Mouse (Mus musculus): ENCODE data around the gene Cenpb. TPM values are rescaled to one million over a fixed set of nuclear protein-coding genes. Genes with fewer than 3 reads are reported as not detected.
"Not testable (repeated sequence)": the region's sequence is repeated elsewhere in the genome, so short reads cannot be mapped to it uniquely, and the experiment has no call there.

Gene Cenpb
- total RNA-seq (2021): 10 to 100 TPM; 51.3 to 63.4 TPM
- long read RNA-seq, experiment 1, full-length matches to known transcripts: 121 of 122 reads
- long read RNA-seq, experiment 1, partial matches to known transcripts: 0 of 122 reads
- long read RNA-seq, experiment 1, other reads (novel, unspliced or antisense): 1 of 122 reads
- long read RNA-seq, experiment 2, full-length matches to known transcripts: 423 of 423 reads
- long read RNA-seq, experiment 2, partial matches to known transcripts: 0 of 423 reads
- long read RNA-seq, experiment 2, other reads (novel, unspliced or antisense): 0 of 423 reads

GRCm38 (mm10) chr2:131179990-131180587, at the start of gene Cenpb:
Cenpb (minus strand) TSS chr2:131180067.
- peak; percentile 85 to 92 for DNase-seq (ENCODE audit: low spot score in 2 of 2)

- DNase-seq (ENCODE audit: low spot score in 2 of 2): no peak
Measured at GRCm38 (mm10) chr2:131227243-131227642, 47.4 kb upstream of the Cenpb start.

- not testable (repeated sequence) for DNase-seq (ENCODE audit: low spot score in 2 of 2)
Measured at GRCm38 (mm10) chr2:131226669-131227068, 46.8 kb upstream of the Cenpb start.

DNA sequence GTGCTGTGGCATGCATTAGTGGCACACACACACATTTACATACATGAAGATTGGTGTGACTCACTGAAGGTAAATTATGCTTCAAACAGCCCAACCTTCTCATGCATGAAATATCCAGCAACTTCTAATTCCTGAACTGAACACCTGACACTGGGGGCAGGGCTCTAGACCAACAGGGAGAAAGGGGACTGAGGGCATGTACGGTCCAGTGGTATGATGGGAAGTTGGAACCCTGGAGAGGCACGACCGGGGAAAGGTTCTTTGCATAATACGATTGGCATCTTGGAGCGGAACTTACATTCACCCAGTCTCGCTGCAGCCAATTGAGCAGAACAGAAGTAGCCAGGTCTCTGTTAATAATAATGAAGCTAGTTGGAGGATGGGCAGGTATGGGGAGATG, 45.3 kb upstream of the Cenpb start:
- no peak for DNase-seq (ENCODE audit: low spot score in 2 of 2)

GRCm38 (mm10) chr2:131223569-131223968, 43.7 kb upstream of the Cenpb start:
- DNase-seq (ENCODE audit: low spot score in 2 of 2): no peak

DNA sequence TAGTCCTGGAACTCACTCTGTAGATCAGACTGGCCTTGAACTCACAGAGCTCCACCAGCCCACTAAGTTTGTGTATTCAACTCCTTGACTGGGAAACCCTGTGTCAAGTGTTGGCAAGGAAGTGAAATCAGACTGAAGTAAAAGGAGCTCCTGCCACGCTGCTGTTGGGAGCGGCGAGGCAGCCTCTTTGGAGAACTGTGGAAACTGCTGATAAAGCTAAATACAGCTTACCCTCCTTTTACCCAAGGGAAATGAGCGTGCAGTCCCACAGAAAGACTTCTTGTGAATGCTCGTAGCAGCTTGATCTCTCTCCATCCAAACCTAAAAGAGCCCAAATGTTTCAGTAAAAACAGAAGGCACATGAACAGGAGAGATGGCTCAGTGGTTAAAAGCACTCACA, 42.7 kb upstream of the Cenpb start:
- no peak for DNase-seq (ENCODE audit: low spot score in 2 of 2)

DNA sequence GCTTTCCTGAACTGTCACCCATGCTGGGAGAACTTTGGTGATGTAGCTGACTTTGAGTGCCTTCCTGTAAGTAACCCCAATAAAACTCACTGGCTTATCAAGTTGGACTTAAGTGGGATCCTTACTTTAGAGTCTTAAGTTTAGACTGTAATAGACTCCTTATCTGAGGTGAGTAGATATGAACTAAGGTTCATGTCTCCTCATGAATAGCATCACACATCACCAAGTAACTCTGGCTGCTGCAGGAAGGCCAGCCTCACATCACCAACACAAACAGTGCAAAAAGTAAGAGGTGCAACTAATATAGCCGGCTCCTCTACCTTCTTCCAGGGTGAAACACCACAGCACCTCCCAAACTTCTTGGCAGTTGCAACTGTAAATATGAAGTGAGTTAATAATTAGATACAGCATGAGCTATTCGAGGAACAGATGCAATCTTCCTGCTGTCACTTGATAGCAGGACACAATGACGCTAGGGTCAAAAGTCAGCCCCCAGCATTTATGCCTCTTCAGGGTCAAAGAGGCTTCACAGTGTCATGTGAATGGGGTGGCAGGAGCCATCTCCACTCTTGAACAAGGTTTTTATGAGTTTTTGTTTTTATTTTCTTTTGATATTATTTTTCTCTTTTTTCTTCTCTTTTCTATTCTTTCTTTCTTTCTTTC, 42.1 kb upstream of the Cenpb start:
- DNase-seq (ENCODE audit: low spot score in 2 of 2): no peak

GRCm38 (mm10) chr2:131220030-131220429, 40.2 kb upstream of the Cenpb start:
- no peak for DNase-seq (ENCODE audit: low spot score in 2 of 2)

DNA sequence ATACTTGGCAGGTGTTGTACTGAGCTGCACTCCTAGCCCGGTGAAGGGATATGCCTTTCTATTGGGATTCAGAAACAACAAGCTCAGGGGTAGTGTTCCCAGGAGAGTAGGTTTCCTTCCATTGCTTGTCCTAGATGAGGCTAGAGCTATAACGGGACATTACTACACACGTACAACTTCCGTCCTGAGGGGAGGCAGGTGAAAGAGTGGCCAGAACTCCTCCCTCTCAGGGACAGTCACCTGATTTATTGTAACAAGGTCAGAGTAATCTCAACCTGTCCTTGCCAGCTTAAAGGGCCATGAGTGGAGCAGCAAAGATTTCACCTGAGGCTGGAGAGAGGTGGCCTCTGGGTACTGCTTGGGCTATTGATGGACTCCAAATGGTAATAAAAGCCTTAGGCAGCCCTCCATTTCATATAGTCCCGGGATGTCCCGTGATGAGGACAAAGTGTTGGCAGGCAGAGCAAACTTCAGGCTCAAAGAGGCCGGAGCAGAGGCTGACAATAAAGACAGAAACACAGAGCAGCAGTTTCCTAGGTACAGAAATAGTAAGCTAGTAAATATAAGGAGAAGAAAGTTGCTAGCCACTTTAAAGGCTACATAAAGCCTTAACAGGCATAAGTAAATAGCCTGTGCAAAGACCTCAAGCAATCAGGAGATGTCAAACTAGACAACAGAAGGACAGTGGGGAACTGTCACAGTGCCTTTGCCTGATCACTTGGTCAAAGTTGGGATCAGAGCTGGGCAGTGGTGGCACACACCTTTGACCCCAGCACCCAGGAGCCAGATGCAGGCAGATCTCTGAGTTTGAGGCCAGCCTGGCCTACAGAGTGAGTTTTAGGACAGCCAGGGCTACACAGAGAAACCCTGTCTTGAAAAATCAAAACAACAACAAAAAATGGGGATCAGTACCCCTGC, 36.3 kb upstream of the Cenpb start:
- DNase-seq (ENCODE audit: low spot score in 2 of 2): no peak

DNA sequence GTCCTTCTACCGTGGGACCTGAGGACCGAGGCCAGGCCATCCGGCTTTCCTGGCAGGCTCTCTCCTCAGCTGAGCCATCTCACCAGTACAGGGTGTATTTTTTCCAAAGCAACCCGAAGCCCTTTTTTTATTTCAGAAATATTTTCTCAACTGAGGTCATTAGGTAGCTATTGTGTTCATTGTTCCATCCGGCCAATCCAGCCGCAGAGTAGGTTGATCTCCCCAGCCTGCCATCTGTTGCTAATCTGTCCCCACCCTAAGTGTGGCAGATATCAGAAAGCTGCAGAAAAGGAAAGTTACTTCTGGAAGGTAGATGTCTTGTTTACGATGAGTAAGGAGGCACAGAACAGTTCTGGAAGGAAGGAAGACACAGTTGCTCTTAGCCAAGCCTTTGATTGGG, 33.9 kb upstream of the Cenpb start:
- DNase-seq (ENCODE audit: low spot score in 2 of 2): no peak

DNA sequence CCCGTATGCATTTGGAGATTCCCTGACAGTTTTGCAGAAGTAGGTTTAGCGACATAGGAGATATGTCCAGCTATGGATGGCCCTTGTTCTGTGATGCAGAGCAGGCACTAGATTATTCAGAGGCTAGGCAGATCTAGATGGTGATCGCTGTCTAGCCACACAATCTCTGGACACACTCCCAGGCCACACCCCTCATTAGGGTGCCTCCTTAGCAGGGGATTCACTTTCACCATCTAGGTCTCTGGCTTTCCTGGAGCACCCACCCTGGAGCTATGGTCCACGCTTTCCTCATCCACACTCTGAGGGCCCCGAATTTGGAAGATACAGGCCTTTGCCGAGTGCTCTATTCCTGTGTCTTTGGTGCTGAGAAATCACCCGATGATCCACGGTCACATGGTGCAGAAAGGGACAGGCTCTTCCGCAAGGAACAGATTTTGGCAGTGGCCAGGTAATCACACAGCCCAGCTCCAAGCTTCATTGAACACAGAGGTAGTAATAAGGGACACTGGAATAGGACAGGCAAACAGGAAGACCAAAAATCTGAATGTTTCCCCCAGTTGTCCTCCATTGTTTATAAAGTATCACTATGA, 31.3 kb upstream of the Cenpb start:
- DNase-seq (ENCODE audit: low spot score in 2 of 2): peak in 1 of 2 experiments; percentile 21

DNA sequence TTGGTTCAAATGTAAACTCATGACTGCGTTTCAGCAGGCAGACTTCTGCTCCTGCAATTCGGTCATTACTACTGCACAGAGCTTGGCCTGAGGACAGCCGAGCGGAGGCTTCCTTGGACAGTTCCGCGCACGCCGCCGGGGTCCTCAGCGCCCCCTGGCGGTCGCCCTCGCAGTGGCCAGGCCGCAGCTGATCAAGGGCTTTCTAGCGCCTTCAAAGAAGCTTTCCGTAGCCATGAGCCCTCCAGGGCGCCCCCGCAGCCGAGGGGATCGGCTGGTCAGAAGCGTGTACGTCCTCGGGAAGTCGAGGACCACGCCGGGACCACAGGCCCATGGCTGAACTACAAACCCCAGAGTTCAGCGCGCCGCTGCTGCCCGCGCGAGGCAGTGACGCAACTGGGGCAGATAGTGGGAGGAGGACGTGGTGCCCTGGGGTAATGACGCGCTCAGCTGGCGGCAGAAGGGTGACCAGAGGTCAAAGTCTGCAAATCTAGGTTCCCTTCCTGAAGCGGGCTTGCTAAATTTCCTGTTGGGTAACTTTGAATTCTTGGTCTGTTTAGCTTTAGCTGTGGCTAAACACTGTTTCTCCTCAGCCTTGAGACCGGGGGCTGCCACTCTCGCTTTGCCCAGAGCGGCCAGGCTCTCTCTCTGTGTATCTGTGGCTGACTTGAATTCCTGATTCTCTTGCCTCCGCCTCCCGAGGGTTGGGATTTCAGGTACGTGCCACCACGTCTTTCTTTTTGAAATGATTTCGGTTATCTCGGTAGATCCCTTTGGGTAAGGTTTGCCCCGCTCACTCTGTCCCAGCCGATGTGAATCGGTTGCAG, 30.3 kb upstream of the Cenpb start:
- DNase-seq (ENCODE audit: low spot score in 2 of 2): peak; percentile 93 to 94

DNA sequence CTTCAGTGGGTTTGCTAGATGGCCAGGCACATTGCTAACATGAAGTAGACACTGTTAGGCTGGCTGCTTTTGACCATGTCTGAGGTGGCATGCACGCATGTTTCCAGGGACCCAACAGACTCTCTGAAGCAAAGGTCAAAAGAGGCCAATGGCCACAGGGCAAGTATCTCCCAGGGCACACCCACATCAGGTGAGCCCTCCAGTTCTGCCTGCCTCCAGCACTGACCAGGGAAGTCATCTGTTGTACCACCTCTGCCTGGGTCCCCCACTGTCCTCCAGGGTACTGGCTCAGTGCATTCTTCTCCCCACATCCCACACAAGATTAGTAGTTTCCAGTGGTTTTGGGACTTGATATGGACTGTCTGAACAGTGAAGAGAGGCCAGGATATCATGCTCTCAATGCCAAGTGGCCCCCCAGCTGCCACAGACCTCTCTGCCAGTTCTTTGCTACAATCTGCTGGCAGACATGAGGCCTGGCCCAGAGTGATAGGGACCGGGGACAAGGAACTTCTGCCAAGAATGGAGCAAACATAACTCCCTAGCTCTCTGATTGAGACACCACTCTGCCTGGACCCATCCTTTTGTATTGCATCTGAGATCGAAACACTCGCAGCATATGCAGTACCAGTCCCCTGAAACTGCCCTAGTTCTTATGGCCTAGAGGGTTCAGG, 29.4 kb upstream of the Cenpb start:
- DNase-seq (ENCODE audit: low spot score in 2 of 2): no peak

- no peak for DNase-seq (ENCODE audit: low spot score in 2 of 2)
Measured at GRCm38 (mm10) chr2:131208356-131208755, 28.5 kb upstream of the Cenpb start.

- DNase-seq (ENCODE audit: low spot score in 2 of 2): no peak
Measured at GRCm38 (mm10) chr2:131206778-131207177, 26.9 kb upstream of the Cenpb start, which contains the start of gene Ap5s1. Ap5s1 (plus strand) TSS chr2:131207078.

- DNase-seq (ENCODE audit: low spot score in 2 of 2): no peak
Measured at GRCm38 (mm10) chr2:131205521-131206182, 25.8 kb upstream of the Cenpb start.

GRCm38 (mm10) chr2:131204410-131204981, 24.6 kb upstream of the Cenpb start:
- DNase-seq (ENCODE audit: low spot score in 2 of 2): peak; percentile 83 to 84

GRCm38 (mm10) chr2:131203816-131204409, 24.0 kb upstream of the Cenpb start:
- DNase-seq (ENCODE audit: low spot score in 2 of 2): no peak
